Mouse (Mus musculus): ENCODE data around the gene Ino80e. TPM values are rescaled to one million over a fixed set of nuclear protein-coding genes. Genes with fewer than 3 reads are reported as not detected.

Gene Ino80e
- total RNA-seq, 2 experiments from 2014 or later = 51.5 to 56.4 TPM

GRCm38 (mm10) chr7:126823202-126823711, 38.9 kb downstream of the Ino80e start:
- intact Hi-C loops (cut with DNase I) = loop anchor here (2.0 kb wide), 1 partner anchor 38 kb away; the partner anchor contains the start of gene Hirip3
- peak in 1 of 2 experiments; percentile 70 for DNase-seq (ENCODE audit: extremely low spot score in 1 of 2, low spot score in 2 of 2)

- DNase-seq (ENCODE audit: extremely low spot score in 1 of 2, low spot score in 2 of 2) = peak in 1 of 2 experiments; percentile 49
Observed at GRCm38 (mm10) chr7:126822741-126823140, 39.4 kb downstream of the Ino80e start.

GRCm38 (mm10) chr7:126821835-126822511, 40.2 kb downstream of the Ino80e start:
- peak; percentile 67 to 82 for DNase-seq (ENCODE audit: extremely low spot score in 1 of 2, low spot score in 2 of 2)
- intact Hi-C loops (cut with DNase I) = loop anchor here (2.0 kb wide), 1 partner anchor 39 kb away; the partner anchor contains the start of gene Hirip3

More at GRCm38 (mm10) chr7:126822741-126823140, 39.4 kb downstream of the Ino80e start:
- intact Hi-C loops (cut with DNase I) = loop anchor here (2.0 kb wide), 1 partner anchor 38 kb away; the partner anchor contains the start of gene Hirip3

GRCm38 (mm10) chr7:126818818-126819217, 43.4 kb downstream of the Ino80e start:
- intact Hi-C loops (cut with DNase I) = no loop called here

GRCm38 (mm10) chr7:126817595-126817994, 44.6 kb downstream of the Ino80e start:
- DNase-seq (ENCODE audit: extremely low spot score in 1 of 2, low spot score in 2 of 2) = no peak
- intact Hi-C loops (cut with DNase I) = no loop called here

More at GRCm38 (mm10) chr7:126818818-126819217, 43.4 kb downstream of the Ino80e start:
- DNase-seq (ENCODE audit: extremely low spot score in 1 of 2, low spot score in 2 of 2) = no peak

GRCm38 (mm10) chr7:126816494-126816893, 45.7 kb downstream of the Ino80e start:
- intact Hi-C loops (cut with DNase I) = no loop called here
- no peak for DNase-seq (ENCODE audit: extremely low spot score in 1 of 2, low spot score in 2 of 2)

- DNase-seq (ENCODE audit: extremely low spot score in 1 of 2, low spot score in 2 of 2) = no peak
- intact Hi-C loops (cut with DNase I) = no loop called here
Observed at GRCm38 (mm10) chr7:126815726-126816222, 46.4 kb downstream of the Ino80e start.

- intact Hi-C loops (cut with DNase I) = no loop called here
- no peak for DNase-seq (ENCODE audit: extremely low spot score in 1 of 2, low spot score in 2 of 2)
Observed at GRCm38 (mm10) chr7:126809723-126810369, 52.3 kb downstream of the Ino80e start.

- intact Hi-C loops (cut with DNase I) = no loop called here
- DNase-seq (ENCODE audit: extremely low spot score in 1 of 2, low spot score in 2 of 2) = peak; percentile 84 to 91
Observed at GRCm38 (mm10) chr7:126808703-126809455, 53.3 kb downstream of the Ino80e start.

- DNase-seq (ENCODE audit: extremely low spot score in 1 of 2, low spot score in 2 of 2) = no peak
- intact Hi-C loops (cut with DNase I) = no loop called here
Observed at GRCm38 (mm10) chr7:126807405-126807804, 54.8 kb downstream of the Ino80e start.

GRCm38 (mm10) chr7:126806956-126807355, 55.2 kb downstream of the Ino80e start:
- intact Hi-C loops (cut with DNase I) = no loop called here
- DNase-seq (ENCODE audit: extremely low spot score in 1 of 2, low spot score in 2 of 2) = no peak

- intact Hi-C loops (cut with DNase I) = no loop called here
- DNase-seq (ENCODE audit: extremely low spot score in 1 of 2, low spot score in 2 of 2) = no peak
Observed at GRCm38 (mm10) chr7:126803751-126804150, 58.4 kb downstream of the Ino80e start.

GRCm38 (mm10) chr7:126803181-126803580, 59.0 kb downstream of the Ino80e start:
- no peak for DNase-seq (ENCODE audit: extremely low spot score in 1 of 2, low spot score in 2 of 2)
- intact Hi-C loops (cut with DNase I) = no loop called here

GRCm38 (mm10) chr7:126802134-126802889, 59.9 kb downstream of the Ino80e start:
- peak in 1 of 2 experiments; percentile 29 for DNase-seq (ENCODE audit: extremely low spot score in 1 of 2, low spot score in 2 of 2)
- intact Hi-C loops (cut with DNase I) = no loop called here

- no peak for DNase-seq (ENCODE audit: extremely low spot score in 1 of 2, low spot score in 2 of 2)
- intact Hi-C loops (cut with DNase I) = no loop called here
Observed at GRCm38 (mm10) chr7:126801057-126801422, 61.1 kb downstream of the Ino80e start.
